Mouse (Mus musculus) spleen, postnatal 4 days (tissue): ENCODE measurements around the gene Col25a1.
A peak's percentile ranks its signal among the peaks of the same experiment; 100 is the strongest.

Experiments
- DNase-seq, 2 experiments: peaks; one replicate each; pipeline ENCODE4 v3.0.0; 2022; ENCODE audit warnings: low spot score in 2 of 2

Col25a1 gene

DNA sequence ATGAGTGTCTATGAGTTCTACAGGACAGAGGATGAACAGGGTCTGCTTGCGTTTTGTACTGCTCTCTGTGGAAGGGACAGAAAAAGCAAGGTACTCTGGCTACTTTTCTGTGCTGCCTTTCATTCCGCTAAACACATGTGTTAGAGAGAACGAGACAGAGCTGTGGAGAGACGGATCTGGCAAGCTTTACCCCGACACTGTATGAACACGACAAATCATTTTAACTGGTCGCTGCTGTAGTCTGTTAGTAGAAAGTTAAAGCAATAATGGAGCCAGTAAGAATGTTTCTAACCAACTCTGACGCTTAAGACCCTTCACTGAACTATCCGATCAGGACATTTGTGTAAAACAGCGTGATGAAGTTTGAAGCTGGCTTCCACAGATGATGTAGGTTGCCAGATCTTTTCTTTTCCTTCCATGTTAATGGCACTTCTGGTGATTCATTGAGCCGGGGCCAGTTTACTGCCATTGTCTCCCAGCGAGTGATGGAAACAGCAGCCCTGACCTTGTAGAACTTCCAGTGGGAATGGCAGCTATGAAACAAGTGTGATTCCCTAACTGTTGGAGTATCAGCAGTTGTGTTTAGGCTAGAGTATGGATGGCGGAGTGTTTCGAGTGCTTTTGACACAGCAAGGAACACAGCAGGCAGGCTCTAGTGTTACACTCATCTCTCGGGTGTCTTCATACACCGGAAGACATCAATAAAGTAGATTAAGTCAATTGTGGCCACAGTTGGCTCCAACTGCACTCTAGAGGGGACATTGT lies 437.2 kb downstream of the Col25a1 start:
- no peak for DNase-seq

GRCm38 (mm10) chr3:130573243-130573642 lies 441.9 kb downstream of the Col25a1 start:
- DNase-seq = no peak

- no peak for DNase-seq
These were observed 443.4 kb downstream of the Col25a1 start for GRCm38 (mm10) chr3:130574652-130575051.

- DNase-seq = peak in 1 of 2 experiments; percentile 68
These were observed 445.4 kb downstream of the Col25a1 start for GRCm38 (mm10) chr3:130576683-130577082.

DNA sequence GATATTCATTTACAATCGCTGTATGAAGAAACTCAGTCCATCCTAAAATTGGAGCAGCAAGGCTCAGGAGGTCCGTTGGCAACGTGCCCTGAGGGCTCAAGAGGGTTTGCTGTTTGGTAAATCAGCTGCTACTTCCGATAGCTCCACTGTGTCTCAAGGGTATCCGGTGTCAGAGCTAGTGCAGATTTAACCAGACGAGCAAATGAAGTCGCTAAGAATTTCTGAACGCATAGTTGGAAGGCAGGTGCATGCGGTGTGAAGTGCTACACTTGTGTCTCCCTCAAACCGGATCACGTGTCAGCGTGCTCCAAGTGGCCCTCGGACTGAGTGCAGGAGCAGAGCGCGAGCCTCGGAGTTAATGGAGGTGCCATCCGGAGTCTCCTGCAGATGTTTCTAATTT lies 448.2 kb downstream of the Col25a1 start:
- no peak for DNase-seq

GRCm38 (mm10) chr3:130581577-130581976 lies 450.3 kb downstream of the Col25a1 start:
- no peak for DNase-seq

GRCm38 (mm10) chr3:130582903-130583664 lies 451.8 kb downstream of the Col25a1 start:
- no peak for DNase-seq

DNA sequence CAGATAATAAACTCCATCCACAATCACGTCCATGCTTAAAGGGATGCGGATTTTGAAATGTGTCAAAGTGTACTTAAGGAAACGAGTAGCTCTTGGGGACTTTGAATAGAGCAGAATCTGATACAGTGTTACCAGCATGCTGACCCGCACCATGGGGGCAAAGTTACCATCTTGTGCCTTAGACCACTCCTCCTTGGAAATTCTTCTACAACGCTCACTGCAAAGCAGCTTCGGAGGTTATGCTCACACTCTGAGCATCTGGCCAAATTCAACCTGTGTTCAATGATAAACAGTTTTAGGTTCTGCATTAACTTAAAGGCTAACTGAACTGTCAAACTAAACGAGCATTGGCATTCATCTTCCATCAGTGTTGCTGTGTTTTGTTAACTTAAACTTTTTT lies 452.7 kb downstream of the Col25a1 start:
- no peak for DNase-seq

- no peak for DNase-seq
These were observed 463.7 kb downstream of the Col25a1 start for GRCm38 (mm10) chr3:130595050-130595449.

GRCm38 (mm10) chr3:130601491-130601890 lies 470.2 kb downstream of the Col25a1 start:
- DNase-seq = no peak

GRCm38 (mm10) chr3:130607924-130608323 lies 476.6 kb downstream of the Col25a1 start:
- no peak for DNase-seq

GRCm38 (mm10) chr3:130614444-130614843 lies 483.1 kb downstream of the Col25a1 start:
- no peak for DNase-seq

- DNase-seq = no peak
These were observed 484.3 kb downstream of the Col25a1 start for GRCm38 (mm10) chr3:130615625-130616024.

GRCm38 (mm10) chr3:130617439-130617898 lies 486.2 kb downstream of the Col25a1 start, which contains the start of gene Etnppl:
TSS of gene Etnppl (plus strand) at chr3:130617448.
- no peak for DNase-seq

GRCm38 (mm10) chr3:130620517-130621146 lies 489.3 kb downstream of the Col25a1 start:
- no peak for DNase-seq

DNA sequence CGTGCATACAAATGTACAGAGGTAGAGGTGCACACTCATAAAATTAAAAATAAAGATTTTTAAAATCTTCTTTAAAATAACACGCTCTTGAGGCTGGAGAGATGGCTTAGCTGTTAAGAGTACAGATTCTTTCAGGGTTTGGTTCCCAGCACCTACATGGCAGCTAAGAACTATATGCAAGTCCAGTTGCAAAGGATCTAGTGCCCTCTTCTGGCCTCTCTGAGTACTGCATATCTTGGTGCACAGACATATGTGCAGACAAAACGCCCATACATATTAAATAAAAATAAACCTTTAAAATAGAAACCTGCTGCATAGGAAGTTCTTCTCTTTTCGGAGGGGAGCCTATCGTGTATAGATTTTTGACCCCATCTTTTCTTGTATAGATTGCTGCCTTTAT lies 497.1 kb downstream of the Col25a1 start:
- DNase-seq = no peak

DNA sequence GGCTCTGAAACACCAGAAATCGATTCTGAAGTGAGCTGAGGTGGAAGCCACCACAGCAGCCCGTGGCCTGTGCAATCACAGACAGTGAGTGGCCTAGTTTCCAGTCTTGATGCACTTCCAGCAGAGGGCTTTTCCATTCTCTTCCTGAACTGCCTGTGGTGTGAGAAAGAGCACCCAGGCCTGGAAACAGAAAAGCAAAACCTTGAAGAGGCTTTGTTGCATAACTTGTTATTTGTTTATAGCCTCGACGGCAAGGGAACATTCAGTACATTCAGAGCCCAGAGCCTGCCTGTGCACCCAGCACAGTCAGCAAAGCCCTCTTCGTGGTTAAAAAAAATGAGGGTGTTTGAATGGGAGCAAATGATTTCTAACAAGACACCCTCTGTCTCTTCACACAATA lies 502.6 kb downstream of the Col25a1 start:
- DNase-seq = no peak

- DNase-seq = no peak
These were observed 515.0 kb downstream of the Col25a1 start for GRCm38 (mm10) chr3:130646110-130646810.
